Mouse (Mus musculus): Measurements from ENCODE around the gene Brf1. TPM values are rescaled to one million over a fixed set of nuclear protein-coding genes. Genes with fewer than 3 reads are reported as not detected.

Gene Brf1
- polyA plus RNA-seq, 1 experiment: 11.5 TPM

GRCm38 (mm10) chr12:112959421-112959820 is 41.1 kb downstream of the Brf1 start:
- H3K9me3 ChIP-seq: no peaks in the 10 kb centered on the region
- H3K27me3 ChIP-seq (replicated peaks): no peaks in the 10 kb centered on the region
- no peak overlapping the region for H3K4me3 ChIP-seq (replicated peaks)
- H3K36me3 ChIP-seq (replicated peaks; ENCODE audit: low read length): peaks cover 81% of the 10 kb centered on the region
- peaks cover 40% of the 10 kb centered on the region for H3K4me1 ChIP-seq
- TF ChIP-seq GATA1 (IDR thresholded peaks at IDR 0.05; ENCODE audit: borderline replicate concordance, low read length): no peak
- no peak for TF ChIP-seq FLI1 (IDR thresholded peaks at IDR 0.05; ENCODE audit: low read length)

GRCm38 (mm10) chr12:112958303-112958702 is 42.2 kb downstream of the Brf1 start:
- H3K36me3 ChIP-seq (replicated peaks; ENCODE audit: low read length): peaks cover 71% of the 10 kb centered on the region
- H3K4me1 ChIP-seq: peaks cover 48% of the 10 kb centered on the region
- no peak overlapping the region for H3K4me3 ChIP-seq (replicated peaks)
- TF ChIP-seq GATA1 (IDR thresholded peaks at IDR 0.05; ENCODE audit: borderline replicate concordance, low read length) (no peak), FLI1 (IDR thresholded peaks at IDR 0.05; ENCODE audit: low read length) (no peak)
- H3K9me3 ChIP-seq: no peaks in the 10 kb centered on the region
- H3K27me3 ChIP-seq (replicated peaks): peaks cover 2% of the 10 kb centered on the region

GRCm38 (mm10) chr12:112955800-112956199 is 44.7 kb downstream of the Brf1 start:
- H3K9me3 ChIP-seq: no peaks in the 10 kb centered on the region
- peaks cover 14% of the 10 kb centered on the region for H3K27me3 ChIP-seq (replicated peaks)
- TF ChIP-seq GATA1 (IDR thresholded peaks at IDR 0.05; ENCODE audit: borderline replicate concordance, low read length): no peak
- TF ChIP-seq FLI1 (IDR thresholded peaks at IDR 0.05; ENCODE audit: low read length): no peak
- H3K36me3 ChIP-seq (replicated peaks; ENCODE audit: low read length): peaks cover 46% of the 10 kb centered on the region
- peaks cover 68% of the 10 kb centered on the region for H3K4me1 ChIP-seq
- H3K4me3 ChIP-seq (replicated peaks): no peak overlapping the region

GRCm38 (mm10) chr12:112952926-112953565 is 47.5 kb downstream of the Brf1 start:
- peaks cover 78% of the 10 kb centered on the region for H3K4me1 ChIP-seq
- no peak for TF ChIP-seq FLI1 (IDR thresholded peaks at IDR 0.05; ENCODE audit: low read length)
- TF ChIP-seq GATA1 (IDR thresholded peaks at IDR 0.05; ENCODE audit: borderline replicate concordance, low read length): no peak
- H3K4me3 ChIP-seq (replicated peaks): peak overlapping the region; percentile 74
- H3K27me3 ChIP-seq (replicated peaks): peaks cover 35% of the 10 kb centered on the region
- no peaks in the 10 kb centered on the region for H3K9me3 ChIP-seq
- peaks cover 24% of the 10 kb centered on the region for H3K36me3 ChIP-seq (replicated peaks; ENCODE audit: low read length)

- Histone ChIP-seq H3K36me3 (replicated peaks; ENCODE audit: low read length) (peaks cover 22% of the 10 kb centered on the region), H3K4me3 (replicated peaks) (peak overlapping the region; percentile 74), H3K27me3 (replicated peaks) (peaks cover 40% of the 10 kb centered on the region), H3K9me3 (no peaks in the 10 kb centered on the region), H3K4me1 (peaks cover 78% of the 10 kb centered on the region)
- TF ChIP-seq GATA1 (IDR thresholded peaks at IDR 0.05; ENCODE audit: borderline replicate concordance, low read length) (no peak), FLI1 (IDR thresholded peaks at IDR 0.05; ENCODE audit: low read length) (no peak)
Observed at GRCm38 (mm10) chr12:112952433-112952832, 48.1 kb downstream of the Brf1 start.

- H3K9me3 ChIP-seq: no peaks in the 10 kb centered on the region
- peaks cover 85% of the 10 kb centered on the region for H3K4me1 ChIP-seq
- H3K27me3 ChIP-seq (replicated peaks): peaks cover 49% of the 10 kb centered on the region
- H3K36me3 ChIP-seq (replicated peaks; ENCODE audit: low read length): peaks cover 11% of the 10 kb centered on the region
- no peak overlapping the region for H3K4me3 ChIP-seq (replicated peaks)
- no peak for TF ChIP-seq FLI1 (IDR thresholded peaks at IDR 0.05; ENCODE audit: low read length)
- no peak for TF ChIP-seq GATA1 (IDR thresholded peaks at IDR 0.05; ENCODE audit: borderline replicate concordance, low read length)
Observed at GRCm38 (mm10) chr12:112951150-112951842, 49.2 kb downstream of the Brf1 start.

- H3K27me3 ChIP-seq (replicated peaks): peaks cover 51% of the 10 kb centered on the region
Observed at GRCm38 (mm10) chr12:112950761-112951129, 49.8 kb downstream of the Brf1 start.

GRCm38 (mm10) chr12:112950040-112950760 is 50.3 kb downstream of the Brf1 start:
- Histone ChIP-seq H3K4me1 (peaks cover 82% of the 10 kb centered on the region), H3K4me3 (replicated peaks) (peak overlapping the region; percentile 92), H3K9me3 (no peaks in the 10 kb centered on the region), H3K27me3 (replicated peaks) (peaks cover 55% of the 10 kb centered on the region), H3K36me3 (replicated peaks; ENCODE audit: low read length) (peaks cover 8% of the 10 kb centered on the region)
- TF ChIP-seq GATA1 (IDR thresholded peaks at IDR 0.05; ENCODE audit: borderline replicate concordance, low read length) (no peak), FLI1 (IDR thresholded peaks at IDR 0.05; ENCODE audit: low read length) (no peak)

More at GRCm38 (mm10) chr12:112950761-112951129, 49.8 kb downstream of the Brf1 start:
- no peak for TF ChIP-seq FLI1 (IDR thresholded peaks at IDR 0.05; ENCODE audit: low read length)
- TF ChIP-seq GATA1 (IDR thresholded peaks at IDR 0.05; ENCODE audit: borderline replicate concordance, low read length): no peak
- Histone ChIP-seq H3K4me3 (replicated peaks) (peak overlapping the region; percentile 92), H3K36me3 (replicated peaks; ENCODE audit: low read length) (peaks cover 9% of the 10 kb centered on the region), H3K4me1 (peaks cover 82% of the 10 kb centered on the region), H3K9me3 (no peaks in the 10 kb centered on the region)

GRCm38 (mm10) chr12:112947307-112947706 is 53.2 kb downstream of the Brf1 start:
- H3K4me3 ChIP-seq (replicated peaks): no peak overlapping the region
- H3K27me3 ChIP-seq (replicated peaks): peaks cover 58% of the 10 kb centered on the region
- H3K36me3 ChIP-seq (replicated peaks; ENCODE audit: low read length): no peaks in the 10 kb centered on the region
- peaks cover 59% of the 10 kb centered on the region for H3K4me1 ChIP-seq
- H3K9me3 ChIP-seq: no peaks in the 10 kb centered on the region
- TF ChIP-seq GATA1 (IDR thresholded peaks at IDR 0.05; ENCODE audit: borderline replicate concordance, low read length) (no peak), FLI1 (IDR thresholded peaks at IDR 0.05; ENCODE audit: low read length) (no peak)

- Histone ChIP-seq H3K4me3 (replicated peaks) (no peak overlapping the region), H3K9me3 (no peaks in the 10 kb centered on the region), H3K4me1 (peaks cover 55% of the 10 kb centered on the region), H3K27me3 (replicated peaks) (peaks cover 40% of the 10 kb centered on the region), H3K36me3 (replicated peaks; ENCODE audit: low read length) (peaks cover under 1% of the 10 kb centered on the region)
- TF ChIP-seq GATA1 (IDR thresholded peaks at IDR 0.05; ENCODE audit: borderline replicate concordance, low read length) (no peak), FLI1 (IDR thresholded peaks at IDR 0.05; ENCODE audit: low read length) (no peak)
Observed at GRCm38 (mm10) chr12:112943669-112944068, 56.8 kb downstream of the Brf1 start.
